Mouse (Mus musculus): ENCODE measurements around the gene Kctd3. TPM values are rescaled to one million over a fixed set of nuclear protein-coding genes. Genes with fewer than 3 reads are reported as not detected.
A peak's percentile ranks its signal among the peaks of the same experiment; 100 is the strongest.
"Not testable (repeated sequence)": the region's sequence is repeated elsewhere in the genome, so short reads cannot be mapped to it uniquely, and the experiment has no call there.

Kctd3 gene
- polyA plus RNA-seq, 1 experiment from 2014 or later = 36.2 TPM

DNA sequence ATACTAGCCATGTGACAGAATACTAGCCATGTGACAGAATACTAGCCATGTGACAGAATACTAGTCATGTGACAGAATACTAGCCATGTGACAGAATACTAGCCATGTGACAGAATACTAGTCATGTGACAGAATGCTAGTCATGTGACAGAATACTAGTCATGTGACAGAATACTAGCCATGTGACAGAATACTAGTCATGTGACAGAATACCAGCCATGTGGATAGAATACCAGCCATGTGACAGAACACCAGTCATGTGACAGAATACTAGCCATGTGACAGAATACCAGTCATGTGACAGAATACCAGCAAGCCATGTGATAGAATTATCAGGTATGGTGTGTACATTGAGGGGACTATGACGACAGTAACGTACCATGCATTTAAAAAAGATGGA is 25.2 kb upstream of the Kctd3 start:
- H3K27me3 ChIP-seq; H3K9me3 ChIP-seq; H3K4me3 ChIP-seq; H3K27ac ChIP-seq; H3K4me1 ChIP-seq (replicated peaks); H3K4me2 ChIP-seq; ATAC-seq (ENCODE audit: low FRiP score); H3K9ac ChIP-seq; H3K36me3 ChIP-seq: not testable (repeated sequence)
- 96% methylated on average over 2 of the region's 2 CpGs for WGBS

GRCm38 (mm10) chr1:189030975-189031374 is 23.3 kb upstream of the Kctd3 start:
- H3K9ac ChIP-seq = no peak overlapping the region
- no peak overlapping the region for H3K4me2 ChIP-seq
- no peaks in the 10 kb centered on the region for H3K36me3 ChIP-seq
- H3K9me3 ChIP-seq = no peaks in the 10 kb centered on the region
- H3K4me1 ChIP-seq (replicated peaks) = no peaks in the 10 kb centered on the region
- no peaks in the 10 kb centered on the region for H3K27me3 ChIP-seq
- WGBS = 77% methylated on average over 7 of the region's 7 CpGs
- H3K4me3 ChIP-seq = no peak overlapping the region
- ATAC-seq (ENCODE audit: low FRiP score) = no peak
- no peak overlapping the region for H3K27ac ChIP-seq

DNA sequence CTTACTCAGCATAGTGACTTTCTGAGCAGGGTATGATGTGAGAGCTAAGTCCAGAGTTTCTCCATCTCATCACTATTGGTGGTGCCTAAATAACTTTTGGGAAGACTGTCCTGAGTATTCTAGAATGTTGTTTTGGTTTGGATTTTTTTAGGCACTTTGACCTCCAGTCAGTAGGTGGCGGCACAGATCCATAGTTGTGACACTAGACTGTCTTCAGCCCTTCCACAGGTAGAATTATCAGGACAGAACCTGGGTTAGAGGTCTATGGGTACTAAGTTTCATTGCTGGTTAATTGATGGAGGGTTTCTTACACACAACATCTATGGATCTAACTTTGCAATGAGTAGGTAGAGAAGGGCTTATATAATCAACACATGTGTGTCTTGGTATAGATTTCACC is 20.6 kb upstream of the Kctd3 start:
- 72% methylated on average over 1 of the region's 1 CpGs for WGBS

GRCm38 (mm10) chr1:189026885-189027284 is 19.2 kb upstream of the Kctd3 start:
- Histone ChIP-seq H3K9ac (no peak overlapping the region), H3K36me3 (no peaks in the 10 kb centered on the region), H3K9me3 (no peaks in the 10 kb centered on the region), H3K4me3 (no peak overlapping the region), H3K4me2 (no peak overlapping the region), H3K27ac (no peak overlapping the region), H3K4me1 (replicated peaks) (no peaks in the 10 kb centered on the region), H3K27me3 (no peaks in the 10 kb centered on the region)
- whole genome bisulfite sequencing = 60% methylated on average over 8 of the region's 8 CpGs
- no peak for ATAC-seq (ENCODE audit: low FRiP score)

More for the DNA sequence above, 20.6 kb upstream of the Kctd3 start:
- no peak overlapping the region for H3K9ac ChIP-seq
- H3K27ac ChIP-seq = no peak overlapping the region
- H3K27me3 ChIP-seq = no peaks in the 10 kb centered on the region
- ATAC-seq (ENCODE audit: low FRiP score) = no peak
- H3K4me3 ChIP-seq = no peak overlapping the region
- H3K4me1 ChIP-seq (replicated peaks) = no peaks in the 10 kb centered on the region
- no peak overlapping the region for H3K4me2 ChIP-seq
- no peaks in the 10 kb centered on the region for H3K36me3 ChIP-seq
- H3K9me3 ChIP-seq = no peaks in the 10 kb centered on the region

GRCm38 (mm10) chr1:189023701-189024080 is 16.1 kb upstream of the Kctd3 start:
- ATAC-seq (ENCODE audit: low FRiP score) = no peak
- Histone ChIP-seq H3K4me1 (replicated peaks) (no peaks in the 10 kb centered on the region), H3K4me2 (no peak overlapping the region), H3K36me3 (no peaks in the 10 kb centered on the region), H3K27ac (no peak overlapping the region), H3K4me3 (no peak overlapping the region), H3K9ac (no peak overlapping the region), H3K9me3 (no peaks in the 10 kb centered on the region), H3K27me3 (no peaks in the 10 kb centered on the region)
- WGBS = 94% methylated on average over 1 of the region's 1 CpGs

DNA sequence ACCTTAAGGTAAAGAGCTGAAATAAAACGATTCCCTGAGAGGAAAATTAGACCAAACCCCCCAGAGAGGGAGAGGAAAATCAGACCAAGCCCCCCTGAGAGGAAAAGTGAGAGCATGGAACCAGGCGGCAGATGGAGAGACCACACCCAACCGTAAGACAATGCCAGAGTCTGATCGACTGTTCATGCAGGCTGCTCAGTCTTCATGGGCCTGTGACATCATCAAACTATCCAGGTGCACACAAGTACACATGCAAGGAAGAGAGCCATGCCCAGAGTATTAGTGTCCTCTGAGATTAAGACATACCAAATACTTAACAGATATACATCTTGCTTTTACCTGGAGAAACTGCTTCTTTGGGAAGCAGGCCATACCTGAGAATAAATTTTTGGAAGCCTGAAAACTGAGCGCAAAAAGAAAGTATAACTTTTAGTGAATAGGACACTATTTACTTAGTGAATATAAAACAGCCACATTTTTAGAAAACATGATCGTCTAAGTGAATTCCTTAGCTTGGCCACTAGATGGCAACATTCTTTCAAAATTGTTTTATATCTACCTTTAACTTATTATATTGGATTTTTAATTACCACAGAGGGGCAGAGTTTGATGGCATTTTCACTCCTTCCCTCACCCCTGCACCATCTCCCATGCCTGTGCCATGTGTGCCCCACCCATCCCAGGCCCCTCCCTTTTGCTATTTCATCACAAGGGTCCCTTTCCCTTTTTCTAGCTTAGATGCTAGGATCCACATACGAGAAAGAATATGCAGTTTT is 15.5 kb upstream of the Kctd3 start:
- ATAC-seq (ENCODE audit: low FRiP score) = no peak
- 52% methylated on average over 7 of the region's 7 CpGs for WGBS
- Histone ChIP-seq H3K4me1 (replicated peaks) (no peaks in the 10 kb centered on the region), H3K27ac (no peak overlapping the region), H3K4me3 (no peak overlapping the region), H3K27me3 (no peaks in the 10 kb centered on the region), H3K9me3 (no peaks in the 10 kb centered on the region), H3K4me2 (no peak overlapping the region), H3K9ac (no peak overlapping the region), H3K36me3 (no peaks in the 10 kb centered on the region)

- Histone ChIP-seq H3K27ac (no peak overlapping the region), H3K9me3 (no peaks in the 10 kb centered on the region), H3K9ac (no peak overlapping the region), H3K4me3 (no peak overlapping the region), H3K36me3 (no peaks in the 10 kb centered on the region), H3K4me2 (no peak overlapping the region), H3K27me3 (peaks cover 36% of the 10 kb centered on the region), H3K4me1 (replicated peaks) (peaks cover 16% of the 10 kb centered on the region)
- no peak for ATAC-seq (ENCODE audit: low FRiP score)
- 50% methylated on average over 2 of the region's 2 CpGs for WGBS
Measured at GRCm38 (mm10) chr1:189015372-189015771, 7.7 kb upstream of the Kctd3 start.

GRCm38 (mm10) chr1:189013587-189013921 is 5.9 kb upstream of the Kctd3 start:
- no peak overlapping the region for H3K4me3 ChIP-seq
- H3K36me3 ChIP-seq = no peaks in the 10 kb centered on the region
- peaks cover 36% of the 10 kb centered on the region for H3K27me3 ChIP-seq
- peaks cover 16% of the 10 kb centered on the region for H3K4me1 ChIP-seq (replicated peaks)
- 5% methylated on average over 4 of the region's 4 CpGs for WGBS
- H3K9me3 ChIP-seq = no peaks in the 10 kb centered on the region
- 0 out of 2 replicates have a peak overlapping the region, but pooled peaks have one; percentile 23 for H3K27ac ChIP-seq
- H3K9ac ChIP-seq = no peak overlapping the region
- ATAC-seq (ENCODE audit: low FRiP score) = no peak
- H3K4me2 ChIP-seq = peak overlapping the region; percentile 29

DNA sequence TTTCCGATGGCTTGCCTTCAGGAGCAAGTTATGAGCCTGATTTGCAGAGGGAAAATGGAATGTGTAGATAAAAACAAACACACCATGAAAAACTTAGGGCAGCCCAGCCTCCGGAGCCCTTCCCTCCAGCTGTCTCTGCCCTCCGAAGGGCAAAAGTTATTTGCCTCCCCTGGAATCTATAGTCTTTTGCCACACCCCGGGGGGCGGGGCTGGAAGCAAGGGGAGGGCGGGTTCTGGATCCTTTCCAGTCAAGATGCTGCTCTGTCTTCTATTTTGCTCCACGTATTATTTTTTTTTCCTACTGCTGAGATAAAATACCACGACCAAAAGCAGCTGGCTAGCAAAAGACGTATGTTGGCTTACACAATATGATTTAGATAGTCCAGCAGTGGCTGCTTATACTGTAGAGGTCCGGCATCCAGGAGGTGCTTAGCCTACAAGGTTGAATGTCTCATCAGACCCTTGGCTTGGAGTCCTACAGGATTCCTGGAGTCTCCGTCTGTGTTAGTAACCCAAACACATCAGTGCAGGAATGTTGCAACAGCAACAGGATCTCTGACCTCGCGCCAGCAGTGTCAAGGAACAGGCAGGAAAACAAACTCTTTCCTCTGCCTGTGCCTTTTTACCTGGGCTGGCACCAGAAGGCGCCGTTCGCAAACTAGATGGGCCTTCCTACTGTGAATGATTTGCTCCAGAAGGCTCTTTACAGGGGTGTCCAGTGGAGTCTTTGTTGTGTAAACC is 5.4 kb upstream of the Kctd3 start:
- no peak for ATAC-seq (ENCODE audit: low FRiP score)
- Histone ChIP-seq H3K27me3 (peaks cover 36% of the 10 kb centered on the region), H3K4me3 (peak overlapping the region; percentile 4; the same call in 1 of the 2 replicates), H3K9ac (no peak overlapping the region), H3K27ac (0 out of 2 replicates have a peak overlapping the region, but pooled peaks have one; percentile 23), H3K36me3 (no peaks in the 10 kb centered on the region), H3K9me3 (no peaks in the 10 kb centered on the region), H3K4me2 (peak overlapping the region; percentile 29), H3K4me1 (replicated peaks) (peaks cover 17% of the 10 kb centered on the region)
- WGBS = 9% methylated on average over 16 of the region's 16 CpGs

DNA sequence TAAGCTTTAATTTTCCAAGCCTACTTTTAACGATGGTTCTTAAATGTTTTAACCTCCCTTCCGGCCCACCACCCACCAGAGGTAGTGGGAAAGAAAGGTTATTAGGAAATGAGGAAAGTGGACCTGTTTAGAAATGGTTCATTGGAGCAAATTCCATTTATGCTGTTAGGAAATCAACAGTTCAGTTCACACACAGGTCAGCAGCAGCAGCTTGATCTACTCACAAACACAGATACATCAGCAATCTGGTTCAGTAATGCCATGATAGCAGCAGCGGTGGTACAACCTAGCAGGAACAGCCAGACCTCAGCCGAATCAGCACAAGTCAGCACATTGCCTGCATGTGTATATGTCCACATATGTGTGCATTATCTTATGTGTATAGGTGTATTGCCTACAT is 3.0 kb upstream of the Kctd3 start:
- Histone ChIP-seq H3K36me3 (no peaks in the 10 kb centered on the region), H3K9ac (no peak overlapping the region), H3K27ac (no peak overlapping the region), H3K9me3 (no peaks in the 10 kb centered on the region), H3K4me3 (no peak overlapping the region), H3K4me1 (replicated peaks) (peaks cover 31% of the 10 kb centered on the region), H3K27me3 (peaks cover 36% of the 10 kb centered on the region), H3K4me2 (no peak overlapping the region)
- WGBS = 95% methylated on average over 4 of the region's 4 CpGs
- no peak for ATAC-seq (ENCODE audit: low FRiP score)

DNA sequence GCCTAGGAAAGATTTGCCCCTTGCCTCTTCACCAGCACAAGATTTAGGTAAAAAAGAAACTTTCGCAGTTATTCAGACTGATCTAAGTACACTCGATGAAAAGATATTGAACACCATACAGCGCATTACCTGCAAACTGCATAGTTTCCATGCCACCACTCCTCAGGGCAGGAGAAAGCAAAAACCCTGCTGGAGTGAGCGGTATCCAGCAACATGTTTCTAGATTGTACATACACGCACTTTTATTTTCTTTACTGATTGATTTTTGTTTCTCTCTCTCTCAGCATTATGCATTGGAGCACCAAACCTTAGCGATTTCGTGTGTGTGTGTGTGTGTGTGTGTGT is 311 bp upstream of the Kctd3 start:
- 47% methylated on average over 7 of the region's 7 CpGs for WGBS
- Histone ChIP-seq H3K36me3 (no peaks in the 10 kb centered on the region; the same call in 1 of the 2 replicates), H3K9ac (peak overlapping the region; percentile 96; the same call in 1 of the 2 replicates), H3K4me2 (peak overlapping the region; percentile 95), H3K4me3 (peak overlapping the region; percentile 93), H3K27ac (no peak overlapping the region), H3K9me3 (no peaks in the 10 kb centered on the region), H3K27me3 (0 out of 2 replicates have a peak, but pooled peaks cover 13% of the 10 kb centered on the region), H3K4me1 (replicated peaks) (peaks cover 34% of the 10 kb centered on the region)
- peak; percentile 79 for ATAC-seq (ENCODE audit: low FRiP score)

DNA sequence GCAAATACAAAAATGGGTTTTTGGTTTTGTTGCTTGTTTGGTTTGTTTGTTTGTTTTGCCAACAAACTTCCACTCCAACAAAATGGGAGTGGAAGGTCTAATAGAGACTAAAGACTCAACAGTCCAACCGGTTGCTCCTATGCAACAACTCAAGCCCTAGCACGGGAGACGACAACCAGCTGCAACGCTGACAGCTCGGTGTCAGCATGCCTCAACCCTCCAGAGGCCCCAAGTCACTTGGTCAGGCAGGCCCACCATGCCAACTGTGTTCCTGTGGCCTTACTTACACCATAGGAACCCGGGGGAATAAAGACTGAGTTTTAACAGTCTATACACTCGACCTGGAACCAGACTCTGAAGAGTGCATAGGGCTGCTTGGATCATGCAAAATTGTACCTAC is 815 bp downstream of the Kctd3 start:
- peak; percentile 40 for ATAC-seq (ENCODE audit: low FRiP score)

More for the DNA sequence above, 815 bp downstream of the Kctd3 start:
- H3K36me3 ChIP-seq = no peaks in the 10 kb centered on the region; the same call in 1 of the 2 replicates
- H3K4me2 ChIP-seq = peak overlapping the region; percentile 95
- H3K4me1 ChIP-seq (replicated peaks) = peaks cover 30% of the 10 kb centered on the region
- 4% methylated on average over 7 of the region's 7 CpGs for WGBS
- no peak overlapping the region for H3K27ac ChIP-seq
- H3K9me3 ChIP-seq = no peaks in the 10 kb centered on the region
- H3K27me3 ChIP-seq = 0 out of 2 replicates have a peak, but pooled peaks cover 3% of the 10 kb centered on the region
- peak overlapping the region; percentile 96 for H3K9ac ChIP-seq
- H3K4me3 ChIP-seq = peak overlapping the region; percentile 93
